Mouse (Mus musculus) heart, embryonic 13.5 days (tissue): ENCODE measurements around the gene Tmigd3. TPM values are rescaled to one million over a fixed set of nuclear protein-coding genes. Genes with fewer than 3 reads are reported as not detected.
"Not testable (repeated sequence)": the region's sequence is repeated elsewhere in the genome, so short reads cannot be mapped to it uniquely, and the experiment has no call there.

Source experiments
- ATAC-seq: fragments of 200-750 bp; cut with Nextera tagmentation; 2 replicates; pipeline ENCODE4 v1.8.0; 2017; ENCODE audit warnings: moderate TSS enrichment; ENCODE audit not compliant: insufficient number of reproducible peaks, low FRiP score, low TSS enrichment; ENCODE audit errors: extremely low read depth
- H3K27ac ChIP-seq: fragments of 300-500 bp; sonication (generic); replicated peaks from 2 replicates; pipeline ENCODE4 v1.5.1; 2015; ENCODE audit warnings: moderate library complexity, mild to moderate bottlenecking, inconsistent platforms
- H3K27me3 ChIP-seq: fragments of 300-500 bp; sonication (generic); replicated peaks from 2 replicates; pipeline ENCODE4 v1.6.1; 2015; ENCODE audit warnings: mild to moderate bottlenecking, inconsistent platforms
- H3K36me3 ChIP-seq: fragments of 300-500 bp; sonication (generic); 2 replicates; pipeline ENCODE4 v1.6.1; 2015; ENCODE audit warnings: mild to moderate bottlenecking, inconsistent platforms
- H3K4me1 ChIP-seq: fragments of 300-500 bp; sonication (generic); 2 replicates; pipeline ENCODE4 v1.6.1; 2015; ENCODE audit warnings: inconsistent platforms
- H3K4me2 ChIP-seq: fragments of 300-500 bp; sonication (generic); 2 replicates; pipeline ENCODE4 v1.6.1; 2015; ENCODE audit warnings: inconsistent platforms, mild to moderate bottlenecking, moderate library complexity
- H3K4me3 ChIP-seq: fragments of 300-500 bp; sonication (generic); 2 replicates; pipeline ENCODE4 v1.5.1; 2015; ENCODE audit warnings: moderate library complexity, mild to moderate bottlenecking, inconsistent platforms
- H3K9ac ChIP-seq: fragments of 300-500 bp; sonication (generic); 2 replicates; pipeline ENCODE4 v1.6.1; 2015; ENCODE audit warnings: inconsistent platforms, mild to moderate bottlenecking, moderate library complexity
- H3K9me3 ChIP-seq: fragments of 300-500 bp; sonication (generic); 2 replicates; pipeline ENCODE4 v1.6.1; 2016; ENCODE audit warnings: inconsistent platforms
- WGBS: fragments of 180-500 bp; shearing (Covaris S2); methylation state at CpG from one replicate; pipeline ENCODE4 v1.1.7; 2015; ENCODE audit warnings: mixed read lengths; 5-methylcytosine and 5-hydroxymethylcytosine counted together
- polyA plus RNA-seq: library from polyadenylated mRNA; unstranded; fragments of >200 nt; fragmentation: Nextera tagmentation; extraction: Ambion mirVana; gene quantifications from 2 replicates; pipeline ENCODE4 v1.2.1, GENCODE M21; 2015

Tmigd3 gene
- polyA plus RNA-seq, 1 experiment from 2014 or later, result 0.56 TPM

- no peak for ATAC-seq
- Histone ChIP-seq H3K27me3 (no peaks in the 10 kb centered on the region), H3K4me3 (no peak overlapping the region), H3K36me3 (no peaks in the 10 kb centered on the region), H3K9me3 (no peaks in the 10 kb centered on the region), H3K4me2 (no peak overlapping the region), H3K4me1 (peaks cover 32% of the 10 kb centered on the region), H3K9ac (no peak overlapping the region), H3K27ac (peak overlapping the region; percentile 37; the same call in 1 of the 2 replicates)
- 57% methylated on average over 3 of the region's 3 CpGs for WGBS
Measured at GRCm38 (mm10) chr3:105918355-105918745, 47.6 kb downstream of the Tmigd3 start.

GRCm38 (mm10) chr3:105920743-105921142 is 50.0 kb downstream of the Tmigd3 start:
- H3K9me3 ChIP-seq, result not testable (repeated sequence)

GRCm38 (mm10) chr3:105921959-105922358 is 51.3 kb downstream of the Tmigd3 start:
- no peak for ATAC-seq
- Histone ChIP-seq H3K27ac (no peak overlapping the region), H3K4me3 (no peak overlapping the region), H3K4me1 (peaks cover 13% of the 10 kb centered on the region), H3K36me3 (no peaks in the 10 kb centered on the region), H3K4me2 (no peak overlapping the region), H3K9me3 (no peaks in the 10 kb centered on the region), H3K27me3 (no peaks in the 10 kb centered on the region), H3K9ac (no peak overlapping the region)
- 63% methylated on average over 2 of the region's 2 CpGs for WGBS

More at GRCm38 (mm10) chr3:105920743-105921142, 50.0 kb downstream of the Tmigd3 start:
- H3K4me1 ChIP-seq, result peaks cover 13% of the 10 kb centered on the region
- H3K27me3 ChIP-seq, H3K9ac ChIP-seq, H3K4me2 ChIP-seq, H3K4me3 ChIP-seq, H3K36me3 ChIP-seq, H3K27ac ChIP-seq, ATAC-seq: not testable (repeated sequence)

GRCm38 (mm10) chr3:105924616-105925015 is 53.9 kb downstream of the Tmigd3 start:
- Histone ChIP-seq H3K9ac (no peak overlapping the region), H3K27ac (no peak overlapping the region), H3K4me2 (no peak overlapping the region), H3K27me3 (no peaks in the 10 kb centered on the region), H3K4me3 (no peak overlapping the region), H3K9me3 (no peaks in the 10 kb centered on the region), H3K4me1 (no peaks in the 10 kb centered on the region), H3K36me3 (no peaks in the 10 kb centered on the region)
- 64% methylated on average over 9 of the region's 9 CpGs for WGBS
- no peak for ATAC-seq

- no peaks in the 10 kb centered on the region for H3K9me3 ChIP-seq
- H3K4me2 ChIP-seq, result no peak overlapping the region
- ATAC-seq, result no peak
- H3K27me3 ChIP-seq, result no peaks in the 10 kb centered on the region
- H3K4me3 ChIP-seq, result no peak overlapping the region
- no peak overlapping the region for H3K27ac ChIP-seq
- no peak overlapping the region for H3K9ac ChIP-seq
- H3K36me3 ChIP-seq, result no peaks in the 10 kb centered on the region
- 76% methylated on average over 7 of the region's 7 CpGs for whole genome bisulfite sequencing
- H3K4me1 ChIP-seq, result no peaks in the 10 kb centered on the region
Measured at GRCm38 (mm10) chr3:105927561-105928194, 57.0 kb downstream of the Tmigd3 start.

GRCm38 (mm10) chr3:105928195-105928569 is 57.5 kb downstream of the Tmigd3 start:
- H3K9me3 ChIP-seq, result no peaks in the 10 kb centered on the region
- H3K27me3 ChIP-seq, result no peaks in the 10 kb centered on the region
- H3K4me1 ChIP-seq, result no peaks in the 10 kb centered on the region
- 82% methylated on average over 3 of the region's 3 CpGs for WGBS
- no peak overlapping the region for H3K4me2 ChIP-seq
- no peak for ATAC-seq
- H3K9ac ChIP-seq, result no peak overlapping the region
- no peak overlapping the region for H3K4me3 ChIP-seq
- no peak overlapping the region for H3K27ac ChIP-seq
- no peaks in the 10 kb centered on the region for H3K36me3 ChIP-seq

- Histone ChIP-seq H3K27me3 (no peaks in the 10 kb centered on the region), H3K4me2 (no peak overlapping the region), H3K9me3 (no peaks in the 10 kb centered on the region), H3K36me3 (no peaks in the 10 kb centered on the region), H3K27ac (no peak overlapping the region), H3K4me1 (no peaks in the 10 kb centered on the region), H3K9ac (no peak overlapping the region), H3K4me3 (no peak overlapping the region)
- 77% methylated on average over 6 of the region's 6 CpGs for WGBS
- no peak for ATAC-seq
Measured at GRCm38 (mm10) chr3:105928781-105929180, 58.1 kb downstream of the Tmigd3 start.

- Histone ChIP-seq H3K9ac (no peak overlapping the region), H3K27ac (no peak overlapping the region), H3K36me3 (no peaks in the 10 kb centered on the region), H3K4me2 (no peak overlapping the region), H3K9me3 (no peaks in the 10 kb centered on the region), H3K4me3 (no peak overlapping the region), H3K4me1 (peaks cover 5% of the 10 kb centered on the region), H3K27me3 (no peaks in the 10 kb centered on the region)
- WGBS, result 71% methylated on average over 7 of the region's 7 CpGs
- ATAC-seq, result no peak
Measured at GRCm38 (mm10) chr3:105929821-105930220, 59.1 kb downstream of the Tmigd3 start.

- H3K9me3 ChIP-seq, result no peaks in the 10 kb centered on the region
- WGBS, result 68% methylated on average over 2 of the region's 2 CpGs
- H3K36me3 ChIP-seq, result no peaks in the 10 kb centered on the region
- no peak overlapping the region for H3K4me2 ChIP-seq
- H3K4me1 ChIP-seq, result peaks cover 16% of the 10 kb centered on the region
- H3K27me3 ChIP-seq, result no peaks in the 10 kb centered on the region
- no peak for ATAC-seq
- H3K27ac ChIP-seq, result no peak overlapping the region
- no peak overlapping the region for H3K4me3 ChIP-seq
- no peak overlapping the region for H3K9ac ChIP-seq
Measured at GRCm38 (mm10) chr3:105931095-105931494, 60.4 kb downstream of the Tmigd3 start.

- Histone ChIP-seq H3K4me3 (no peak within 1 kb of the TSS), H3K9ac (no peak within 1 kb of the TSS), H3K27me3 (no peaks in the 10 kb centered on the region), H3K4me1 (peaks cover 18% of the 10 kb centered on the region), H3K4me2 (peak within 1 kb of the TSS; percentile 9; the same call in 1 of the 2 replicates), H3K27ac (peak within 1 kb of the TSS; percentile 67), H3K36me3 (peaks cover 5% of the 10 kb centered on the region), H3K9me3 (no peaks in the 10 kb centered on the region)
- ATAC-seq, result no peak
- 67% methylated on average over 8 of the region's 8 CpGs for WGBS
Measured at GRCm38 (mm10) chr3:105932240-105933071, 61.8 kb downstream of the Tmigd3 start, which contains the start of gene I830077J02Rik. TSS of gene I830077J02Rik (minus strand) at chr3:105932664.

- Histone ChIP-seq H3K4me3 (no peak overlapping the region), H3K27me3 (no peaks in the 10 kb centered on the region), H3K27ac (no peak overlapping the region), H3K9ac (no peak overlapping the region), H3K9me3 (no peaks in the 10 kb centered on the region), H3K4me2 (no peak overlapping the region), H3K36me3 (peaks cover 15% of the 10 kb centered on the region), H3K4me1 (peaks cover 18% of the 10 kb centered on the region)
- 88% methylated on average over 6 of the region's 6 CpGs for WGBS
- ATAC-seq, result no peak
Measured at GRCm38 (mm10) chr3:105933926-105934325, 63.2 kb downstream of the Tmigd3 start.
